Mouse (Mus musculus) thymus, postnatal 4 days (tissue): ENCODE results near the gene Mypop.

ENCODE experiments used
- DNase-seq: peaks from one replicate; pipeline ENCODE4 v3.0.0; 2021

Gene Mypop

GRCm38 (mm10) chr7:19022189-19022958, 31.3 kb downstream of the Mypop start:
- DNase-seq = no peak

GRCm38 (mm10) chr7:19023357-19023814, 32.3 kb downstream of the Mypop start, which contains the start of gene Foxa3:
Gene Foxa3, minus strand, starts transcription at chr7:19023538.
- DNase-seq = peak; percentile 69

GRCm38 (mm10) chr7:19024096-19024506, 33.1 kb downstream of the Mypop start, which contains the start of gene Sympk:
Gene Sympk, plus strand, starts transcription at chr7:19024377.
- peak; percentile 95 for DNase-seq

GRCm38 (mm10) chr7:19024581-19025255, 33.7 kb downstream of the Mypop start:
- no peak for DNase-seq

- DNase-seq = no peak
Observed at GRCm38 (mm10) chr7:19028067-19028466, 37.0 kb downstream of the Mypop start.

- peak; percentile 81 for DNase-seq
Observed at GRCm38 (mm10) chr7:19029084-19029653, 38.1 kb downstream of the Mypop start.

GRCm38 (mm10) chr7:19031641-19032040, 40.6 kb downstream of the Mypop start:
- no peak for DNase-seq

GRCm38 (mm10) chr7:19044616-19045015, 53.6 kb downstream of the Mypop start:
- DNase-seq = no peak

GRCm38 (mm10) chr7:19046286-19047069, 55.4 kb downstream of the Mypop start:
- no peak for DNase-seq

GRCm38 (mm10) chr7:19048006-19048527, 57.0 kb downstream of the Mypop start:
- no peak for DNase-seq

- DNase-seq = no peak
Observed at GRCm38 (mm10) chr7:19049252-19049651, 58.2 kb downstream of the Mypop start.

GRCm38 (mm10) chr7:19050172-19050571, 59.1 kb downstream of the Mypop start:
- DNase-seq = no peak

- no peak for DNase-seq
Observed at GRCm38 (mm10) chr7:19051161-19051560, 60.1 kb downstream of the Mypop start.
